Mouse (Mus musculus) small intestine, adult 2 months (tissue): ENCODE measurements around the gene Pnpla2. TPM values are rescaled to one million over a fixed set of nuclear protein-coding genes. Genes with fewer than 3 reads are reported as not detected.

Source experiments
- H3K27ac ChIP-seq: fragments of 200-500 bp; 2 replicates; pipeline ENCODE4 v1.5.1; 2012; ENCODE audit warnings: low read depth, low read length, control low read depth, inconsistent platforms; ENCODE audit not compliant: insufficient read depth
- H3K27me3 ChIP-seq: fragments of 200-500 bp; 2 replicates; pipeline ENCODE4 v1.6.1; 2012; ENCODE audit warnings: mild to moderate bottlenecking, moderate library complexity, low read length, inconsistent platforms; ENCODE audit not compliant: control insufficient read depth, insufficient read depth
- H3K36me3 ChIP-seq: fragments of 200-500 bp; 2 replicates; pipeline ENCODE4 v1.6.1; 2012; ENCODE audit warnings: mild to moderate bottlenecking, low read length, control low read depth, inconsistent platforms; ENCODE audit not compliant: control insufficient read depth, insufficient read depth
- H3K4me1 ChIP-seq: fragments of 200-500 bp; 2 replicates; pipeline ENCODE4 v1.6.1; 2012; ENCODE audit warnings: low read length, inconsistent platforms, mixed read lengths; ENCODE audit not compliant: control insufficient read depth, insufficient read depth, insufficient read length
- H3K4me3 ChIP-seq: fragments of 200-500 bp; 2 replicates; pipeline ENCODE4 v1.5.1; 2012; ENCODE audit warnings: low read depth, mild to moderate bottlenecking, control low read depth, inconsistent platforms, low read length, moderate library complexity
- CTCF ChIP-seq: fragments of 200-500 bp; IDR thresholded peaks from 2 replicates; pipeline ENCODE4 v1.5.1; 2012; ENCODE audit warnings: low read depth, mild to moderate bottlenecking, control low read depth, inconsistent platforms, low read length, moderate library complexity, mixed read lengths; ENCODE audit not compliant: insufficient replicate concordance, insufficient read length; ENCODE audit errors: extremely low read depth
- POLR2A ChIP-seq: fragments of 200-500 bp; IDR thresholded peaks from 2 replicates; pipeline ENCODE4 v1.6.1; 2012; ENCODE audit warnings: low read depth, mild to moderate bottlenecking, control low read depth, inconsistent platforms, low read length, moderate library complexity
- WGBS: fragments of 180-500 bp; shearing (Covaris S2); methylation state at CpG from one replicate; pipeline ENCODE4 v1.1.7; 2018; 5-methylcytosine and 5-hydroxymethylcytosine counted together
- polyA plus RNA-seq: library from polyadenylated mRNA; depleted of rRNA; stranded (reverse); fragments of >200 nt; gene quantifications from 2 replicates; pipeline ENCODE4 v1.2.3, GENCODE M21; 2012

Gene Pnpla2
- polyA plus RNA-seq, 1 experiment = 319 TPM

- 26% methylated on average over 15 of the region's 15 CpGs for WGBS
- Histone ChIP-seq H3K27ac (peak within 1 kb of the TSS; percentile 63), H3K36me3 (peaks cover 30% of the 10 kb centered on the region), H3K27me3 (no peaks in the 10 kb centered on the region), H3K4me3 (peak within 1 kb of the TSS; percentile 68), H3K4me1 (peaks cover 46% of the 10 kb centered on the region)
- TF ChIP-seq CTCF (no peak), POLR2A (no peak)
These were observed 5.6 kb downstream of the Pnpla2 start, which contains the start of gene Cracr2b for GRCm38 (mm10) chr7:141460391-141461113. Gene Cracr2b (plus strand): TSS chr7:141461094.

GRCm38 (mm10) chr7:141461521-141462332 is 6.7 kb downstream of the Pnpla2 start:
- H3K36me3 ChIP-seq = peaks cover 30% of the 10 kb centered on the region
- TF ChIP-seq CTCF = peak; percentile 49; the same call in 1 of the 2 replicates
- no peak for TF ChIP-seq POLR2A
- H3K27me3 ChIP-seq = no peaks in the 10 kb centered on the region
- peaks cover 44% of the 10 kb centered on the region for H3K4me1 ChIP-seq
- peak overlapping the region; percentile 68 for H3K4me3 ChIP-seq
- WGBS = 1% methylated on average over 59 of the region's 59 CpGs
- H3K27ac ChIP-seq = peak overlapping the region; percentile 63

DNA sequence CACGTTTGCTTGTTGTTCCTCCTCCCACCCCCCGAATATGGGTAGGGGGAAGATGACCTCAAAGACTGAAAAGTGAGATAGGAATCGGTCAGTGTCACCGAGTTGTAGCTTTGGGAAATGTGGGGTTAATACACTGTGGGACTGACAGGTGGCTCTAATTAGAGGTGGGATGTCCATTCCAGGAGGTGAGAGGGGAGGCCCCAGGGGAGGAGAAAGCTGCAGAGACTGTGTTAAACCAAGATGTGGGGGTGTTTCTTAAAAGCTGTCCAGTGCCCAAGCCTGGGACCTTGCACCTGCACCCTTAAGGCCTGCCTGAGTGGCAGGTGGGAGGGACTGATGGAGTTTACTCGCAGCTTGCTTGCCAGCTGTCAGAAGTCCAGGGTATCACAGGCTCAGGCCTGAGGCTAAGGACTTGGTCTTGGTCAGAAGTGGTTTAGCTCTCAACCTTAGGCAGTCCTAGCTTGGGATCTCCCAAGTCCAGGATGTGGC is 7.4 kb downstream of the Pnpla2 start:
- peaks cover 26% of the 10 kb centered on the region for H3K36me3 ChIP-seq
- peak overlapping the region; percentile 45 for H3K27ac ChIP-seq
- peak overlapping the region; percentile 68 for H3K4me3 ChIP-seq
- H3K4me1 ChIP-seq = peaks cover 41% of the 10 kb centered on the region
- 7% methylated on average over 5 of the region's 5 CpGs for WGBS
- no peaks in the 10 kb centered on the region for H3K27me3 ChIP-seq
- TF ChIP-seq CTCF = no peak
- no peak for TF ChIP-seq POLR2A

GRCm38 (mm10) chr7:141463824-141464602 is 9.0 kb downstream of the Pnpla2 start:
- TF ChIP-seq POLR2A (no peak), CTCF (no peak)
- H3K4me3 ChIP-seq = peak overlapping the region; percentile 37
- WGBS = 69% methylated on average over 12 of the region's 12 CpGs
- peaks cover 41% of the 10 kb centered on the region for H3K4me1 ChIP-seq
- H3K36me3 ChIP-seq = peaks cover 11% of the 10 kb centered on the region
- H3K27ac ChIP-seq = peak overlapping the region; percentile 29; the same call in 1 of the 2 replicates
- H3K27me3 ChIP-seq = no peaks in the 10 kb centered on the region

GRCm38 (mm10) chr7:141464603-141465201 is 9.7 kb downstream of the Pnpla2 start:
- no peak for TF ChIP-seq POLR2A
- H3K4me1 ChIP-seq = peaks cover 46% of the 10 kb centered on the region
- H3K27ac ChIP-seq = 0 out of 2 replicates have a peak overlapping the region, but pooled peaks have one; percentile 29
- WGBS = 47% methylated on average over 38 of the region's 38 CpGs
- no peaks in the 10 kb centered on the region for H3K27me3 ChIP-seq
- peaks cover 5% of the 10 kb centered on the region for H3K36me3 ChIP-seq
- H3K4me3 ChIP-seq = peak overlapping the region; percentile 37

DNA sequence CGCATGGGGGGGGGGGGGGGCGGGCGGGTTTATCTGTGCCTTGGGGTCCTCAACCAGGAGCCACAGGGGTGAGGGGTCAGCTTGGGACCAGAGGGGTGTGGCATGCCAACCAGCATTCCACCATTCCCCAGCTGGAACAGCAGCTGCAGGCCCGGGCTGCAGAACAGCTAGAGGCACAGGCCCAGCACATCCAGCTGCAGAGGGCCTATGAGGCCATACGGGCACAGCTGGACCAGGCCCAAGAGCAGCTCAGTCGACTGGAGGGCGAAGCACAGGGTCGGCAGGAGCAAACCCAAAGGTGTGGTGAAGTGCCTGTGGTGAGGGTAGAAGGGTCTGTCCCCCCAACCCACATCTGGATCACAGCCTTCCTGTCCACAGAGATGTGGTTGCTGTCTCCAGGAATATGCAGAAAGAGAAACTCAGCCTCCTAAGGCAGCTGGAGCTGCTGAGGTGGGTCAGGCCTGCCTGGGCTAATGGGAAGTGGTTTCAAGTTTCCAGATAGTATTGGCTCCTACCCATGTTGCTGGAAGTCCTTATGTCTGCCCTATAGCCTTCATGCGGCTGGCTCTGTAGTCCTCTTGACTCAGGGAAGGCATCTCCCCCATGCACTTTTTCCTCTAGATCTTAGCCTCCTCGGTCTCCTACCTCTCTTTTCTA is 10.5 kb downstream of the Pnpla2 start:
- 65% methylated on average over 10 of the region's 10 CpGs for WGBS
- TF ChIP-seq CTCF (no peak), POLR2A (no peak)
- H3K4me1 ChIP-seq = peaks cover 44% of the 10 kb centered on the region
- no peaks in the 10 kb centered on the region for H3K27me3 ChIP-seq
- peaks cover 10% of the 10 kb centered on the region for H3K36me3 ChIP-seq
- no peak overlapping the region; the same call in 1 of the 2 replicates for H3K4me3 ChIP-seq
- H3K27ac ChIP-seq = peak overlapping the region; percentile 4; the same call in 1 of the 2 replicates
